Mouse (Mus musculus) testis, adult 2 months (tissue): ENCODE measurements at regions not wholly inside any gene's neighbourhood (a gene's known extent, or its start where the extent isn't known, plus 50 kb on each side); places are given as distances from the start of the nearest gene placed in this dataset.

Experiments
- H3K27ac ChIP-seq: fragments of 200-500 bp; 2 replicates; pipeline ENCODE4 v1.5.1; 2012; ENCODE audit warnings: low read depth, low read length; ENCODE audit not compliant: control insufficient read depth, insufficient read depth
- H3K27me3 ChIP-seq: fragments of 200-500 bp; 2 replicates; pipeline ENCODE4 v1.6.1; 2012; ENCODE audit warnings: mild to moderate bottlenecking, low read length, moderate library complexity; ENCODE audit not compliant: control insufficient read depth, insufficient read depth
- H3K36me3 ChIP-seq: fragments of 200-500 bp; 2 replicates; pipeline ENCODE4 v1.6.1; 2012; ENCODE audit warnings: mild to moderate bottlenecking, low read length; ENCODE audit not compliant: control insufficient read depth, insufficient read depth
- H3K4me1 ChIP-seq: fragments of 200-500 bp; 2 replicates; pipeline ENCODE4 v1.6.1; 2012; ENCODE audit warnings: low read length; ENCODE audit not compliant: control insufficient read depth, insufficient read depth
- H3K4me3 ChIP-seq: fragments of 200-500 bp; 2 replicates; pipeline ENCODE4 v1.5.1; 2012; ENCODE audit warnings: low read depth, mild to moderate bottlenecking, low read length, moderate library complexity, mixed read lengths; ENCODE audit not compliant: control insufficient read depth
- CTCF ChIP-seq: fragments of 200-500 bp; IDR thresholded peaks from 2 replicates; pipeline ENCODE4 v1.5.1; 2012; ENCODE audit warnings: low read depth, mild to moderate bottlenecking, inconsistent platforms, low read length, moderate library complexity; ENCODE audit not compliant: control insufficient read depth, insufficient read depth, insufficient replicate concordance
- POLR2A ChIP-seq: fragments of 200-500 bp; IDR thresholded peaks from 2 replicates; pipeline ENCODE4 v1.6.1; 2012; ENCODE audit warnings: low read depth, mild to moderate bottlenecking, inconsistent platforms, low read length, moderate library complexity; ENCODE audit not compliant: control insufficient read depth

GRCm38 (mm10) chr9:52241577-52241976 is 73.2 kb upstream of the Zc3h12c start:
- no peaks in the 10 kb centered on the region for H3K36me3 ChIP-seq

GRCm38 (mm10) chr9:52240585-52241320 is 72.4 kb upstream of the Zc3h12c start:
- no peaks in the 10 kb centered on the region for H3K4me1 ChIP-seq
- no peak overlapping the region for H3K27ac ChIP-seq
- H3K36me3 ChIP-seq: no peaks in the 10 kb centered on the region
- TF ChIP-seq CTCF (no peak), POLR2A (no peak)
- H3K4me3 ChIP-seq: no peak overlapping the region
- H3K27me3 ChIP-seq: no peaks in the 10 kb centered on the region

More at GRCm38 (mm10) chr9:52241577-52241976, 73.2 kb upstream of the Zc3h12c start:
- TF ChIP-seq CTCF (no peak), POLR2A (no peak)
- Histone ChIP-seq H3K4me1 (no peaks in the 10 kb centered on the region), H3K27ac (no peak overlapping the region), H3K27me3 (no peaks in the 10 kb centered on the region), H3K4me3 (no peak overlapping the region)

GRCm38 (mm10) chr9:52234775-52235174 is 66.4 kb upstream of the Zc3h12c start:
- no peaks in the 10 kb centered on the region for H3K36me3 ChIP-seq
- no peaks in the 10 kb centered on the region for H3K27me3 ChIP-seq
- TF ChIP-seq POLR2A (no peak), CTCF (no peak)
- no peak overlapping the region for H3K4me3 ChIP-seq
- H3K27ac ChIP-seq: no peak overlapping the region
- H3K4me1 ChIP-seq: no peaks in the 10 kb centered on the region

GRCm38 (mm10) chr9:52229589-52229988 is 61.2 kb upstream of the Zc3h12c start:
- H3K27ac ChIP-seq: no peak overlapping the region
- TF ChIP-seq POLR2A: no peak
- TF ChIP-seq CTCF: no peak
- H3K27me3 ChIP-seq: no peaks in the 10 kb centered on the region
- H3K4me3 ChIP-seq: no peak overlapping the region
- H3K4me1 ChIP-seq: no peaks in the 10 kb centered on the region
- H3K36me3 ChIP-seq: no peaks in the 10 kb centered on the region

DNA sequence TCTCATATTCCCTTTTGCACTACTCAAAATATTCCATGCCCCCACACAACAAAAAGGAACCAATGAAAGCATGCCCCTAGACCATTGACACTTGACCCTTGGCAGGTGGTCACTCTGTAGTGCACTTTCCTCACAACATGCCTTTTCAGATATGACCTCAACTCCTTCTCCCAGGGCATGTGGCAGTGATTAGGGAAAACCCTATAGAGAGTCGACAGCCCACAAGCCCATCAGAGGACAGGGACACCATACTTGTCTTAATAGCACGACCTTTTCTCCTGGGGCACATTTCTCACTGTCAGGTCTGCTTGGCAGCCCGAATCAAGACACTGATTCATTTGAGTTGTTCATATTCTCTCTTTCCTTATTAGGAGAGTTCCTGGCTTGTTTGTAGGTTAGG is 57.3 kb upstream of the Zc3h12c start:
- Histone ChIP-seq H3K36me3 (no peaks in the 10 kb centered on the region), H3K4me1 (no peaks in the 10 kb centered on the region), H3K4me3 (no peak overlapping the region), H3K27ac (no peak overlapping the region), H3K27me3 (no peaks in the 10 kb centered on the region)
- no peak for TF ChIP-seq CTCF
- TF ChIP-seq POLR2A: no peak

DNA sequence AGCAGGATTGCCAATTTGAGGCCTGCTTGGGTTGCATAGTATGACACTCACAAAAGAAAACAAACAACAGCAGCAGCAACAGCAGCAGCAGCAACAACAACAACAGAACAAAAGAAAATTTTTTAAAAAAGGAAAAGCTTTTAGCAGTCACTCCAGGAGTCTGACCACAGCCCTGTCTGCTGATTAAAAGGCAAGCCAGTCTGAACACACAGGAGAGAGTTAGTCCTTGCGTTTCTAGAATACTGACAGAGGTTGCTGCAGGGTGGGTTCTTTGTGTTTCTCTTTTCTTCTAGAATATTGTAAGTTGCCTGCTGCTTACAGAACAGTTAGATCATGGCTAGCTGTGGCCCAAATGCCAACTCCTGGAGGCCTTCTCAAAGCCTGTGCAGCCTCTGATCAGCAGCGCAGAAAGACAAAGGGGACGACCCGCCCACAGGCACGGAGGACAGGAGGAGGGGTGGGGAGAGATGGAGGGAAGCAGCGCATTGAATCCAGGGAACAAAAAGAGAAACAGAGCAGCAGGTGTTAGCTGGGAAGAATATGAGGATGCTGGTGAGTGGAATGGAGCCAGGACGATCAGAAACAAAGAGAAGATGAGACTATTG is 55.2 kb upstream of the Zc3h12c start:
- Histone ChIP-seq H3K27ac (no peak overlapping the region), H3K4me3 (no peak overlapping the region), H3K4me1 (no peaks in the 10 kb centered on the region), H3K27me3 (no peaks in the 10 kb centered on the region), H3K36me3 (no peaks in the 10 kb centered on the region)
- TF ChIP-seq CTCF (no peak), POLR2A (no peak)
